Comparison of ENCODE assay signal across 8 mouse cellular contexts in the genomic region with DNA sequence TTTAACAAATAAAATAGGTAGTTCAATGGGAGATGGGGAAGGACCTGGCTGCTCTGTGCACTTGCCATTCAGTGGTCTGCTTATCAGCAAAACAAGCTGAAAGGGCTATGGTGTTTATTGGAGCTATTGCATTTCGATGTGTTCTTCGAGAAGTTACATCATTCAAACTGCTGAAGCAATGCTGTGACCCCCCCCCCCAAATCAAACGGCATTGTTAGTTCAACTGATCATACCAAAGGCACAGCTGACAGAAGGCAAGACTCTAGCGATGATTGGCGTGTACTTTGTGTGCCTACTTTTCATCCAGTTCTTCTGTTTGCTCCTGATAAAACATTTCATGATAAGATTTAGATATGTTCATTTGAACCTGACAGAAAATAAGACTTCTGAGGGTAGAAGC. TPM values are rescaled to one million over a fixed set of nuclear protein-coding genes. Genes with fewer than 3 reads are reported as not detected.
A peak's percentile ranks its signal among the peaks of the same experiment; 100 is the strongest.
DNase-seq lines count a peak whose midpoint lies in the region; ATAC-seq lines count a peak whose summit lies in the region.

No protein-coding gene starts in this region.

- no peak for ATAC-seq in lung, embryonic 16.5 days (ENCODE audit: low read depth)
- ATAC-seq in forebrain, embryonic 13.5 days = no peak
- no peak for ATAC-seq in liver, embryonic 12.5 days
- no peak for ATAC-seq in stomach, embryonic 14.5 days (ENCODE audit: insufficient number of reproducible peaks, insufficient read depth, low FRiP score, low read depth)

- DNase-seq in lung, postnatal 4 days = no peak
- no peak for DNase-seq in cerebellum, adult 11-12 months
- DNase-seq in adrenal gland, adult 18-20 months (ENCODE audit: low spot score in 2 of 2) = no peak
- DNase-seq in cerebellum, adult 9-10 months = no peak

- peak overlapping the region; percentile 79 for H3K4me2 ChIP-seq in lung, embryonic 16.5 days (ENCODE audit: low read depth, low read length)
- peak overlapping the region; percentile 87 for H3K4me2 ChIP-seq in forebrain, embryonic 13.5 days
- H3K4me2 ChIP-seq in liver, embryonic 12.5 days = peak overlapping the region; percentile 86
- peak overlapping the region; percentile 61 for H3K4me2 ChIP-seq in stomach, embryonic 14.5 days (replicated peaks; ENCODE audit: low read depth, low read length)

- peak overlapping the region; percentile 57 for H3K4me3 ChIP-seq in lung, embryonic 16.5 days (ENCODE audit: low read length)
- H3K4me3 ChIP-seq in forebrain, embryonic 13.5 days = peak overlapping the region; percentile 84
- peak overlapping the region; percentile 81 for H3K4me3 ChIP-seq in liver, embryonic 12.5 days
- H3K4me3 ChIP-seq in stomach, embryonic 14.5 days (ENCODE audit: low read depth, low read length) = peak overlapping the region; percentile 32

- H3K9me3 ChIP-seq in lung, embryonic 16.5 days (ENCODE audit: control insufficient read depth, low read length) = no peaks in the 10 kb centered on the region
- H3K9me3 ChIP-seq in forebrain, embryonic 13.5 days (replicated peaks) = no peaks in the 10 kb centered on the region
- no peaks in the 10 kb centered on the region for H3K9me3 ChIP-seq in liver, embryonic 12.5 days (replicated peaks)
- H3K9me3 ChIP-seq in stomach, embryonic 14.5 days (ENCODE audit: control insufficient read depth, low read depth, low read length) = no peaks in the 10 kb centered on the region

- no peaks in the 10 kb centered on the region for H3K27me3 ChIP-seq in lung, embryonic 16.5 days (ENCODE audit: control insufficient read depth, insufficient read depth, low read depth, low read length)
- no peaks in the 10 kb centered on the region for H3K27me3 ChIP-seq in forebrain, embryonic 13.5 days
- H3K27me3 ChIP-seq in liver, embryonic 12.5 days (replicated peaks) = peaks cover 3% of the 10 kb centered on the region; the same call in 1 of the 2 replicates
- no peaks in the 10 kb centered on the region for H3K27me3 ChIP-seq in stomach, embryonic 14.5 days (ENCODE audit: control insufficient read depth, insufficient read depth, low read length)

- peaks cover 11% of the 10 kb centered on the region for H3K4me1 ChIP-seq in lung, embryonic 16.5 days (replicated peaks; ENCODE audit: control insufficient read depth, insufficient read depth, low read length)
- peaks cover 25% of the 10 kb centered on the region for H3K4me1 ChIP-seq in forebrain, embryonic 13.5 days
- peaks cover 36% of the 10 kb centered on the region for H3K4me1 ChIP-seq in liver, embryonic 12.5 days
- H3K4me1 ChIP-seq in stomach, embryonic 14.5 days (ENCODE audit: control insufficient read depth, insufficient read depth, low read length) = peaks cover 16% of the 10 kb centered on the region

- H3K9ac ChIP-seq in lung, embryonic 16.5 days (ENCODE audit: low read length) = peak overlapping the region; percentile 67
- peak overlapping the region; percentile 66; the same call in 1 of the 2 replicates for H3K9ac ChIP-seq in forebrain, embryonic 13.5 days
- peak overlapping the region; percentile 74 for H3K9ac ChIP-seq in liver, embryonic 12.5 days
- no peak overlapping the region for H3K9ac ChIP-seq in stomach, embryonic 14.5 days (replicated peaks; ENCODE audit: low read depth, low read length)

- H3K27ac ChIP-seq in lung, embryonic 16.5 days (ENCODE audit: low read length) = no peak overlapping the region; the same call in 1 of the 2 replicates
- H3K27ac ChIP-seq in forebrain, embryonic 13.5 days = peak overlapping the region; percentile 96
- peak overlapping the region; percentile 81 for H3K27ac ChIP-seq in liver, embryonic 12.5 days
- H3K27ac ChIP-seq in stomach, embryonic 14.5 days (ENCODE audit: low read length) = peak overlapping the region; percentile 66

- peaks cover 9% of the 10 kb centered on the region; the same call in 1 of the 2 replicates for H3K36me3 ChIP-seq in lung, embryonic 16.5 days (ENCODE audit: control insufficient read depth, insufficient read depth, low read length)
- H3K36me3 ChIP-seq in forebrain, embryonic 13.5 days (ENCODE audit: poor library complexity, severe bottlenecking) = peaks cover 22% of the 10 kb centered on the region
- H3K36me3 ChIP-seq in liver, embryonic 12.5 days = peaks cover 28% of the 10 kb centered on the region
- peaks cover 15% of the 10 kb centered on the region for H3K36me3 ChIP-seq in stomach, embryonic 14.5 days (ENCODE audit: control insufficient read depth, insufficient read depth, low read length)

- WGBS in lung, embryonic 16.5 days = 30% methylated on average over 5 of the region's 5 CpGs
- WGBS in forebrain, embryonic 13.5 days = 43% methylated on average over 5 of the region's 5 CpGs
- WGBS in liver, embryonic 12.5 days (ENCODE audit: insufficient replicate concordance) = 20% methylated on average over 5 of the region's 5 CpGs
- WGBS in stomach, embryonic 14.5 days = 39% methylated on average over 5 of the region's 5 CpGs

RNA-seq across cellular contexts. Expression of gene Ahsa2, which starts 0.8 kb away (rescaled TPM):
- polyA plus RNA-seq in lung, embryonic 16.5 days (2015; fragmentation: Nextera tagmentation; extraction: Ambion mirVana) = 79.0 and 80.6 TPM in 2 replicates
- 151 and 156 TPM in 2 replicates for polyA plus RNA-seq in forebrain, embryonic 13.5 days (2015; fragmentation: Nextera tagmentation; extraction: Ambion mirVana)
- 44.5 and 51.0 TPM in 2 replicates for polyA plus RNA-seq in liver, embryonic 12.5 days (2016; fragmentation: Nextera tagmentation; extraction: Ambion mirVana)
- polyA plus RNA-seq in stomach, embryonic 14.5 days (2014; fragmentation: Nextera tagmentation; extraction: Ambion mirVana) = 74.7 and 81.8 TPM in 2 replicates
- total RNA-seq in adrenal gland, adult 18-20 months (2021) = 100 to 1,000 TPM; 130 to 183 TPM

RNA-seq across cellular contexts. Expression of gene 1700093K21Rik, which starts 22.3 kb away (rescaled TPM):
- polyA plus RNA-seq in lung, embryonic 16.5 days (2015; fragmentation: Nextera tagmentation; extraction: Ambion mirVana) = not detected in 2 replicates
- polyA plus RNA-seq in forebrain, embryonic 13.5 days (2015; fragmentation: Nextera tagmentation; extraction: Ambion mirVana) = not detected in 2 replicates
- not detected in 2 replicates for polyA plus RNA-seq in liver, embryonic 12.5 days (2016; fragmentation: Nextera tagmentation; extraction: Ambion mirVana)
- polyA plus RNA-seq in stomach, embryonic 14.5 days (2014; fragmentation: Nextera tagmentation; extraction: Ambion mirVana) = not detected in 2 replicates
- not detected for total RNA-seq in adrenal gland, adult 18-20 months (2021)

Comparison
In these comparisons a context has a peak if more than half of its experiments do, and no peak if none do; other contexts are left out.
1. H3K4me3 ChIP-seq: peak in every context shown above with its lines; median percentile 84 in forebrain, embryonic 13.5 days; 81 in liver, embryonic 12.5 days; 57 in lung, embryonic 16.5 days; 32 in stomach, embryonic 14.5 days.